Mouse (Mus musculus): ENCODE data around the gene Ybx1.
A peak's percentile ranks its signal among the peaks of the same experiment; 100 is the strongest.

Gene Ybx1

GRCm38 (mm10) chr4:119234348-119234747 lies 60.1 kb downstream of the Ybx1 start:
- no peak for DNase-seq (ENCODE audit: extremely low spot score)

GRCm38 (mm10) chr4:119233256-119233901 lies 61.0 kb downstream of the Ybx1 start:
- DNase-seq (ENCODE audit: extremely low spot score), result peak; percentile 74

GRCm38 (mm10) chr4:119232410-119233255 lies 61.8 kb downstream of the Ybx1 start, which contains the start of the genes AU022252 and P3h1:
Gene AU022252, minus strand, starts transcription at chr4:119232712.
Gene P3h1, plus strand, starts transcription at chr4:119232915.
- DNase-seq (ENCODE audit: extremely low spot score), result peak; percentile 97

All from embryo, embryonic 9.5 days (tissue).